Mouse (Mus musculus) intestine, embryonic 15.5 days (tissue): ENCODE measurements around the gene Pkn2. TPM values are rescaled to one million over a fixed set of nuclear protein-coding genes. Genes with fewer than 3 reads are reported as not detected.

Source experiments
- ATAC-seq: fragments of 200-750 bp; cut with Nextera tagmentation; 2 replicates; pipeline ENCODE4 v1.8.0; 2017; ENCODE audit warnings: moderate TSS enrichment, moderate library complexity
- H3K27ac ChIP-seq: fragments of 300-500 bp; sonication (generic); 2 replicates; pipeline ENCODE4 v1.5.1; 2015; ENCODE audit warnings: mild to moderate bottlenecking, inconsistent platforms
- H3K27me3 ChIP-seq: fragments of 300-500 bp; sonication (generic); replicated peaks from 2 replicates; pipeline ENCODE4 v1.6.1; 2015; ENCODE audit warnings: inconsistent platforms
- H3K36me3 ChIP-seq: fragments of 300-500 bp; sonication (generic); 2 replicates; pipeline ENCODE4 v1.6.1; 2015; ENCODE audit warnings: inconsistent platforms
- H3K4me1 ChIP-seq: fragments of 300-500 bp; sonication (generic); replicated peaks from 2 replicates; pipeline ENCODE4 v1.6.1; 2015; ENCODE audit warnings: inconsistent platforms
- H3K4me2 ChIP-seq: fragments of 300-500 bp; sonication (generic); replicated peaks from 2 replicates; pipeline ENCODE4 v1.6.1; 2015; ENCODE audit warnings: mild to moderate bottlenecking, inconsistent platforms
- H3K4me3 ChIP-seq: fragments of 300-500 bp; sonication (generic); replicated peaks from 2 replicates; pipeline ENCODE4 v1.5.1; 2015; ENCODE audit warnings: inconsistent platforms
- H3K9ac ChIP-seq: fragments of 300-500 bp; sonication (generic); 2 replicates; pipeline ENCODE4 v1.6.1; 2015; ENCODE audit warnings: inconsistent platforms
- H3K9me3 ChIP-seq: fragments of 300-500 bp; sonication (generic); 2 replicates; pipeline ENCODE4 v1.6.1; 2016; ENCODE audit warnings: inconsistent platforms
- WGBS: fragments of 180-500 bp; shearing (Covaris S2); methylation state at CpG from one replicate; pipeline ENCODE4 v1.1.7; 2015; 5-methylcytosine and 5-hydroxymethylcytosine counted together
- polyA plus RNA-seq: library from polyadenylated mRNA; unstranded; fragments of >200 nt; fragmentation: Nextera tagmentation; extraction: Ambion mirVana; gene quantifications from 2 replicates; pipeline ENCODE4 v1.2.1, GENCODE M21; 2015

Pkn2 gene
- polyA plus RNA-seq, result 39.8 and 47.4 TPM in 2 replicates

GRCm38 (mm10) chr3:142881872-142882623 lies at the start of gene Pkn2:
Pkn2 (minus strand) TSS chr3:142882004.
- ATAC-seq, result peak; percentile 99
- Histone ChIP-seq H3K4me1 (no peaks in the 10 kb centered on the region), H3K4me2 (peak within 1 kb of the TSS; percentile 56), H3K4me3 (peak within 1 kb of the TSS; percentile 100), H3K9ac (peak within 1 kb of the TSS; percentile 95), H3K36me3 (no peaks in the 10 kb centered on the region), H3K9me3 (no peaks in the 10 kb centered on the region), H3K27ac (peak within 1 kb of the TSS; percentile 95), H3K27me3 (no peaks in the 10 kb centered on the region)
- under 1% methylated on average over 66 of the region's 84 CpGs for WGBS

- Histone ChIP-seq H3K27ac (no peak overlapping the region), H3K9me3 (no peaks in the 10 kb centered on the region), H3K4me3 (no peak overlapping the region), H3K36me3 (no peaks in the 10 kb centered on the region), H3K4me2 (no peak overlapping the region), H3K9ac (no peak overlapping the region), H3K4me1 (no peaks in the 10 kb centered on the region), H3K27me3 (no peaks in the 10 kb centered on the region)
- 72% methylated on average over 2 of the region's 2 CpGs for WGBS
- ATAC-seq, result no peak
These were observed 48.1 kb upstream of the Pkn2 start for GRCm38 (mm10) chr3:142929906-142930305.

DNA sequence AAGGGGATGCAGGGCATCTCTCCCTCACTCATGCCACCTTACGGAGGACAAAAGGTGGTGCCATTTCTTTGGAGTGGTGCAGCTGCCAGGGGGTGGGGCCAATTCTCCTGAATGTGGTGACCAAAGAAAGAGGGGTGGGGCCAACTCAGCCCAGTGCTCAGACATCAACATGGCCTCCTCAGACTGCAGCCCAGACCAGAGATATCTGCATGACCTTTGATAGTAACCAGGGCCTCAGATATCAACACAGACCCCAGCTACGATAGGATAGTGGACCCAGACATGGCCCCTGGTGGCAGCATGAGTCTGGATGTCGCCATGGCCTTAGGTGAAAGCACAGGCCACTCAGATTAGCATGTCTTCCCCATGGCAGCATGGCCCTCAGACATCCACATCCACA lies 45.5 kb upstream of the Pkn2 start:
- no peak for ATAC-seq

GRCm38 (mm10) chr3:142924831-142925348 lies 43.1 kb upstream of the Pkn2 start:
- H3K9ac ChIP-seq, result no peak overlapping the region
- H3K36me3 ChIP-seq, result no peaks in the 10 kb centered on the region
- H3K4me3 ChIP-seq, result no peak overlapping the region
- no peak overlapping the region for H3K4me2 ChIP-seq
- H3K27me3 ChIP-seq, result no peaks in the 10 kb centered on the region
- ATAC-seq, result no peak
- WGBS, result 62% methylated on average over 2 of the region's 2 CpGs
- no peaks in the 10 kb centered on the region for H3K9me3 ChIP-seq
- H3K27ac ChIP-seq, result no peak overlapping the region
- H3K4me1 ChIP-seq, result no peaks in the 10 kb centered on the region

More for the DNA sequence above, 45.5 kb upstream of the Pkn2 start:
- H3K9ac ChIP-seq, result no peak overlapping the region
- no peaks in the 10 kb centered on the region for H3K36me3 ChIP-seq
- no peaks in the 10 kb centered on the region for H3K27me3 ChIP-seq
- H3K27ac ChIP-seq, result no peak overlapping the region
- 86% methylated on average over 3 of the region's 3 CpGs for WGBS
- no peaks in the 10 kb centered on the region for H3K9me3 ChIP-seq
- no peak overlapping the region for H3K4me3 ChIP-seq
- H3K4me1 ChIP-seq, result no peaks in the 10 kb centered on the region
- no peak overlapping the region for H3K4me2 ChIP-seq

DNA sequence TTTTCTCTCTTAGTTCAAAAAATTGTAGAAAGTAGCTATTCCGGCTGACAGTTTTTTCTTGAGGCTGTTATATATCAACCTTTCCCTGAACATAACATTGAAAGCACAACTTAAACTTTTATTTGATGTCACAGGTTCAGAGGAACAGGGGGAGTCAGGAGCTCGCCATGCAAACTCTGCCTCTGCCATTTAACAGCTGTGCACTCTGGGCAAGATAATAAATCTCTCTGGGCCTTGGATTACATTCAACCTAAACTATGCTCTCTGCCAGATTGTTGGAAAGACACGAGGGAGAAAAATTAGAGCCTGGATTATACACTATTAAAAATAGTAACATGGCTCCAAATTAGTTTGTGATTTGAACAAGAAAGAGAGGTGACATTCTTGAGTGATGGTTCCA lies 37.3 kb upstream of the Pkn2 start:
- no peak for ATAC-seq
- peaks cover 4% of the 10 kb centered on the region; the same call in 1 of the 2 replicates for H3K4me1 ChIP-seq
- 38% methylated on average over 3 of the region's 3 CpGs for WGBS
- H3K9ac ChIP-seq, result no peak overlapping the region
- no peaks in the 10 kb centered on the region for H3K36me3 ChIP-seq
- H3K4me2 ChIP-seq, result no peak overlapping the region
- no peak overlapping the region for H3K4me3 ChIP-seq
- H3K27ac ChIP-seq, result no peak overlapping the region
- H3K9me3 ChIP-seq, result no peaks in the 10 kb centered on the region
- H3K27me3 ChIP-seq, result no peaks in the 10 kb centered on the region

GRCm38 (mm10) chr3:142917760-142918439 lies 36.1 kb upstream of the Pkn2 start:
- no peak overlapping the region; the same call in 1 of the 2 replicates for H3K4me2 ChIP-seq
- no peaks in the 10 kb centered on the region for H3K9me3 ChIP-seq
- no peaks in the 10 kb centered on the region for H3K36me3 ChIP-seq
- H3K9ac ChIP-seq, result no peak overlapping the region
- peak; percentile 85 for ATAC-seq
- H3K4me3 ChIP-seq, result no peak overlapping the region
- WGBS, result 54% methylated on average over 4 of the region's 4 CpGs
- H3K27me3 ChIP-seq, result no peaks in the 10 kb centered on the region
- peaks cover 4% of the 10 kb centered on the region; the same call in 1 of the 2 replicates for H3K4me1 ChIP-seq
- H3K27ac ChIP-seq, result 0 out of 2 replicates have a peak overlapping the region, but pooled peaks have one; percentile 27

GRCm38 (mm10) chr3:142917171-142917570 lies 35.4 kb upstream of the Pkn2 start:
- no peak for ATAC-seq
- Histone ChIP-seq H3K4me3 (no peak overlapping the region), H3K9me3 (no peaks in the 10 kb centered on the region), H3K4me1 (peaks cover 4% of the 10 kb centered on the region; the same call in 1 of the 2 replicates), H3K4me2 (no peak overlapping the region), H3K9ac (no peak overlapping the region), H3K27ac (no peak overlapping the region), H3K27me3 (no peaks in the 10 kb centered on the region), H3K36me3 (no peaks in the 10 kb centered on the region)
- WGBS, result 73% methylated on average over 4 of the region's 4 CpGs

- WGBS, result 81% methylated on average over 1 of the region's 1 CpGs
- no peaks in the 10 kb centered on the region for H3K36me3 ChIP-seq
These were observed 31.5 kb upstream of the Pkn2 start for GRCm38 (mm10) chr3:142913295-142913694.

DNA sequence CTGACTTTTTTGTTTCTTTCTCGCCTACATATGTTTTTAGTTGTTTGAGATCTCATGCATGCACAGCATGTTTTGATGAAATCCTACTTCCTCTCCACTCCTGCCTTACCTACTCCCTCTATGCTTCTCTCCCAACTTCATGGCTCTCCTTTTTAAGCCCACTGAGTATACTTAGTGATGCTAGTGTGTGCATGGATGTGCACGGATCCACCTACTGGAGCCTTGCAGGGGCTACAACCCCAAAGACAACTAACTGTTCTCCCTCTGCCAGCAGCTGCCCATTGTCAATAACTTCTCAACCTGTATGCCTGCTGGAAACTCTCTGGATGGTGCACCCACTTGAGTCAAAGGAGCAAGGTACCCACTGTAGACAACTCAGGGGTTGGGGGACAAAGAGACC lies 17.9 kb upstream of the Pkn2 start:
- Histone ChIP-seq H3K4me3 (no peak overlapping the region), H3K27me3 (no peaks in the 10 kb centered on the region), H3K36me3 (no peaks in the 10 kb centered on the region), H3K9me3 (no peaks in the 10 kb centered on the region), H3K9ac (no peak overlapping the region), H3K4me1 (no peaks in the 10 kb centered on the region), H3K27ac (no peak overlapping the region), H3K4me2 (no peak overlapping the region)
- WGBS, result 91% methylated on average over 2 of the region's 2 CpGs
- no peak for ATAC-seq

More at GRCm38 (mm10) chr3:142913295-142913694, 31.5 kb upstream of the Pkn2 start:
- peaks cover 4% of the 10 kb centered on the region; the same call in 1 of the 2 replicates for H3K4me1 ChIP-seq
- H3K4me2 ChIP-seq, result no peak overlapping the region
- H3K4me3 ChIP-seq, result no peak overlapping the region
- no peak overlapping the region for H3K27ac ChIP-seq
- no peaks in the 10 kb centered on the region for H3K9me3 ChIP-seq
- H3K27me3 ChIP-seq, result no peaks in the 10 kb centered on the region
- H3K9ac ChIP-seq, result no peak overlapping the region
- no peak for ATAC-seq

- 79% methylated on average over 8 of the region's 8 CpGs for WGBS
- Histone ChIP-seq H3K9ac (no peak overlapping the region), H3K9me3 (no peaks in the 10 kb centered on the region), H3K4me3 (no peak overlapping the region), H3K36me3 (no peaks in the 10 kb centered on the region), H3K4me1 (no peaks in the 10 kb centered on the region), H3K27ac (no peak overlapping the region), H3K4me2 (no peak overlapping the region), H3K27me3 (no peaks in the 10 kb centered on the region)
- no peak for ATAC-seq
These were observed 17.2 kb upstream of the Pkn2 start for GRCm38 (mm10) chr3:142898949-142899396.

GRCm38 (mm10) chr3:142890442-142890841 lies 8.6 kb upstream of the Pkn2 start:
- 85% methylated on average over 3 of the region's 3 CpGs for WGBS
- H3K36me3 ChIP-seq, result no peaks in the 10 kb centered on the region
- H3K9me3 ChIP-seq, result no peaks in the 10 kb centered on the region
- H3K4me1 ChIP-seq, result no peaks in the 10 kb centered on the region
- no peak overlapping the region for H3K27ac ChIP-seq
- ATAC-seq, result no peak
- H3K27me3 ChIP-seq, result no peaks in the 10 kb centered on the region
- H3K9ac ChIP-seq, result no peak overlapping the region
- H3K4me3 ChIP-seq, result no peak overlapping the region
- H3K4me2 ChIP-seq, result no peak overlapping the region

DNA sequence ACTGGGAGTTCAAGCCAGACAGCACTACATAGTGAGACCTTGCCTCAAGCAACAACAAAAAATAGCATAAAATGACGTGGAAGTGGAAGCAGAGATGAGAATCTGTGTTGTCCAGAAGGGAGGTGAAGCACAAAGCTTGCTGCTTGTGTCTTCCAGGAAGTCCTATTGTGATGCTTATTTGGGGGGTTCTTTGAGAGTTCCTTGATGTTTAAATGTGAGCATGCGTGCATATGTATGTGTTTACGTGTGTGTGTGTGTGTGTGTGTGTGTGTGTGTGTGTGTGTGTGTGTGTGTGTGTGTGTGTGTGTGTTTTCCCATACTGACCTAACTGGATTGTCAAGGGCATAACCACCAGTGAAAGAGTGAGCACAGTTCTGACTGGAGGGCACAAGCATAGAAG lies 5.2 kb upstream of the Pkn2 start:
- no peak for ATAC-seq
- Histone ChIP-seq H3K27ac (no peak overlapping the region), H3K9me3 (no peaks in the 10 kb centered on the region), H3K27me3 (no peaks in the 10 kb centered on the region), H3K4me1 (no peaks in the 10 kb centered on the region), H3K4me3 (no peak overlapping the region), H3K4me2 (no peak overlapping the region), H3K9ac (no peak overlapping the region), H3K36me3 (no peaks in the 10 kb centered on the region)
- 92% methylated on average over 3 of the region's 3 CpGs for WGBS
